ENCODE assay signal across 12 mouse cellular contexts in the genomic region with DNA sequence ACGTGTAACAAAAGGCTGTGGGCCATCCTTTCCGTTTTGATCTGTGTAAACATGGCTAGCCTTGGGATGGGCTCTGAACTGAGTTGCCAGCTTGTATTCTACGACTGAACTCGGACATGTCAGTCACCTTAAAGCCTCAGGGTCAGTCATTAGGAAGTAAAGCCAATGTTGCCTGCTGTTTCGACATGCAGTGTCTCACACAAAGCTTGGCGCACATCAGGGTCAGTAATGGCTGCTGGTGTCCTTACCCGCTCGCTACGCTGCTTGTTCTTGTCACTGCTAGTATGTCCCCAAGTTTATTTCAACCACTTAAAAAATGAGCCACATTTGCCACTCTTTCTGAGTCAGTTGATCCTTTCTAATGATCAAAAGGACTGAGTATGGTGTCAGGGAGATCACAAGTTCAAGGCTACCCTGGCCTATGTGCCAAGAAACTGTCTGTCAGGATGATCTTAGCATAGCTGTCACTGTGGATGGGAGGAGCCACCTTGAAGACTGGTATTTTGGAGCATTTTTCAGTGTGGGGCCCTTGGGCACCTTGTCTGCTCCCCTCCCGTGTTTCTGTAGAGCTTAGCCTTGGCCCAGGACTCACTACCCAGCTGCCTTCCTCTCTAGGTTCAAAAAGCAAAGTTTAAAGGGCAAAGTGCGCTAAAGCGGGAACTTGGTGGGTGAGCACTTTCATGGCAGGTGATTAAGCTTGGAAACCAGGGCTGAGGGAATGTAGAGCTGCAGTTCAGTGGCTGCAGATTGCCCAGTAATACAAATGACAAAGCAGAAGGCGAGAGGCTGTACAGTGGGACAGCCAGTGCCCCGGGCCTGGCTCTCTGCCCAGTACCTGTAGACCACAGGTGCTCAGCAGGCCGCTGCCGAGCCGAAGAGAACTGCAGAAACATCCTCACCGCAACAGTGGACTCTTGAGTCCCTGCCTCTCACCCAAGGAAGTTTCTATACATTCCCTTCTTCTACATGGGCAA.
DNase-seq lines count a peak whose midpoint lies in the region; ATAC-seq and TF ChIP-seq lines count a peak whose summit lies in the region.
"Had no signal": no experiment of that assay in that cellular context is flagged by ENCODE, and none has a peak within 500 bp of the region (broad histone marks: within the 10 kb centered on the region; RNA-seq: fewer than 3 reads in every experiment).

No protein-coding gene starts in this region.

- TF ChIP-seq CTCF in kidney, postnatal 0 days (IDR thresholded peaks at IDR 0.05; ENCODE audit: low read depth): no peak

- H3K36me3 ChIP-seq in lung, embryonic 16.5 days (ENCODE audit: control insufficient read depth, insufficient read depth, low read length): peaks cover 4% of the 10 kb centered on the region; the same call in 1 of the 2 replicates
- H3K36me3 ChIP-seq in forebrain, embryonic 14.5 days (ENCODE audit: control insufficient read depth, insufficient read depth, low read length): peaks cover 43% of the 10 kb centered on the region
- H3K36me3 ChIP-seq in kidney, postnatal 0 days (ENCODE audit: insufficient read depth, low read length): 0 out of 2 replicates have a peak, but pooled peaks cover 3% of the 10 kb centered on the region
- H3K36me3 ChIP-seq in neural tube, embryonic 14.5 days (ENCODE audit: control insufficient read depth, insufficient read depth, low read length): peaks cover 4% of the 10 kb centered on the region; the same call in 1 of the 2 replicates
- H3K36me3 ChIP-seq: liver, embryonic 15.5 days had no signal

- no peak for DNase-seq in lung, postnatal 4 days
- DNase-seq in forebrain, embryonic 14.5 days (ENCODE audit: low spot score): no peak
- peak; percentile 16 for DNase-seq in kidney, postnatal 0 days (ENCODE audit: low spot score)
- no peak for DNase-seq in left cerebral cortex, adult 9 months (ENCODE audit: low spot score in 2 of 2)
- no peak for DNase-seq in liver
- DNase-seq: cerebellum, adult 18-20 months; heart, adult 11 months; layer of hippocampus, postnatal 36 days had no signal

- H3K27ac ChIP-seq in lung, embryonic 16.5 days (ENCODE audit: low read length): 0 out of 2 replicates have a peak overlapping the region, but pooled peaks have one; percentile 23
- H3K27ac ChIP-seq in forebrain, embryonic 14.5 days (ENCODE audit: low read depth, low read length): peak overlapping the region; percentile 70
- 0 out of 2 replicates have a peak overlapping the region, but pooled peaks have one; percentile 36 for H3K27ac ChIP-seq in kidney, postnatal 0 days
- H3K27ac ChIP-seq in neural tube, embryonic 14.5 days (ENCODE audit: low read depth, low read length): 0 out of 2 replicates have a peak overlapping the region, but pooled peaks have one; percentile 7
- H3K27ac ChIP-seq: liver, embryonic 15.5 days had no signal

- ATAC-seq in lung, embryonic 16.5 days (ENCODE audit: low read depth): peak; percentile 67
- ATAC-seq in forebrain, embryonic 14.5 days: peak; percentile 24; the same call in 1 of the 2 replicates
- 0 out of 2 replicates have a peak, but pooled peaks have one; percentile 72 for ATAC-seq in kidney, postnatal 0 days (replicated peaks; ENCODE audit: low FRiP score, low read depth)
- ATAC-seq in neural tube, embryonic 14.5 days (ENCODE audit: low read depth): no peak

- peaks cover 11% of the 10 kb centered on the region for H3K4me1 ChIP-seq in lung, embryonic 16.5 days (replicated peaks; ENCODE audit: control insufficient read depth, insufficient read depth, low read length)
- peaks cover 12% of the 10 kb centered on the region for H3K4me1 ChIP-seq in forebrain, embryonic 14.5 days (ENCODE audit: control insufficient read depth, insufficient read depth, low read length)
- H3K4me1 ChIP-seq in kidney, postnatal 0 days (replicated peaks; ENCODE audit: insufficient read depth, low read length): 0 out of 2 replicates have a peak, but pooled peaks cover 9% of the 10 kb centered on the region
- H3K4me1 ChIP-seq in neural tube, embryonic 14.5 days (ENCODE audit: control insufficient read depth, insufficient read depth, low read length): peaks cover 22% of the 10 kb centered on the region; the same call in 1 of the 2 replicates
- H3K4me1 ChIP-seq: liver, embryonic 15.5 days; megakaryocyte, embryonic 14.5 days had no signal

- H3K4me2 ChIP-seq in lung, embryonic 16.5 days (ENCODE audit: low read depth, low read length): no peak overlapping the region
- no peak overlapping the region for H3K4me2 ChIP-seq in forebrain, embryonic 14.5 days (ENCODE audit: low read length)
- no peak overlapping the region for H3K4me2 ChIP-seq in kidney, postnatal 0 days (ENCODE audit: low read length)
- H3K4me2 ChIP-seq in neural tube, embryonic 14.5 days (ENCODE audit: low read depth, low read length): no peak overlapping the region
- H3K4me2 ChIP-seq: liver, embryonic 15.5 days had no signal

- WGBS in lung, embryonic 16.5 days: 76% methylated on average over 18 of the region's 18 CpGs
- WGBS in forebrain, embryonic 14.5 days: 83% methylated on average over 18 of the region's 18 CpGs
- WGBS in kidney, postnatal 0 days: 85% methylated on average over 18 of the region's 18 CpGs
- WGBS in neural tube, embryonic 14.5 days: 86% methylated on average over 18 of the region's 18 CpGs

- no peaks in the 10 kb centered on the region for H3K9me3 ChIP-seq in lung, embryonic 16.5 days (ENCODE audit: control insufficient read depth, low read length)
- no peaks in the 10 kb centered on the region for H3K9me3 ChIP-seq in forebrain, embryonic 14.5 days (replicated peaks; ENCODE audit: control insufficient read depth, low read length)
- H3K9me3 ChIP-seq in kidney, postnatal 0 days (replicated peaks; ENCODE audit: low read length): no peaks in the 10 kb centered on the region
- H3K9me3 ChIP-seq in neural tube, embryonic 14.5 days (ENCODE audit: control insufficient read depth, low read length): no peaks in the 10 kb centered on the region
- H3K9me3 ChIP-seq: liver, embryonic 15.5 days; megakaryocyte, embryonic 14.5 days had no signal

- no peaks in the 10 kb centered on the region for H3K27me3 ChIP-seq in lung, embryonic 16.5 days (ENCODE audit: control insufficient read depth, insufficient read depth, low read depth, low read length)
- H3K27me3 ChIP-seq in forebrain, embryonic 14.5 days (replicated peaks; ENCODE audit: control insufficient read depth, insufficient read depth, low read length): no peaks in the 10 kb centered on the region
- H3K27me3 ChIP-seq in kidney, postnatal 0 days (ENCODE audit: insufficient read depth, low read length): no peaks in the 10 kb centered on the region
- no peaks in the 10 kb centered on the region for H3K27me3 ChIP-seq in neural tube, embryonic 14.5 days (ENCODE audit: control insufficient read depth, insufficient read depth, low read length)
- H3K27me3 ChIP-seq: liver, embryonic 15.5 days had no signal

- H3K9ac ChIP-seq in lung, embryonic 16.5 days (ENCODE audit: low read length): no peak overlapping the region
- no peak overlapping the region for H3K9ac ChIP-seq in forebrain, embryonic 14.5 days (ENCODE audit: low read length)
- H3K9ac ChIP-seq in kidney, postnatal 0 days (ENCODE audit: low read depth, low read length): no peak overlapping the region
- H3K9ac ChIP-seq in neural tube, embryonic 14.5 days (replicated peaks; ENCODE audit: low read depth, low read length): no peak overlapping the region
- H3K9ac ChIP-seq: liver, embryonic 15.5 days had no signal

- H3K4me3 ChIP-seq in lung, embryonic 16.5 days (ENCODE audit: low read length): no peak overlapping the region
- H3K4me3 ChIP-seq in forebrain, embryonic 14.5 days (ENCODE audit: low read depth, low read length): no peak overlapping the region
- H3K4me3 ChIP-seq in kidney, postnatal 0 days (replicated peaks; ENCODE audit: low read depth, low read length): no peak overlapping the region
- H3K4me3 ChIP-seq in neural tube, embryonic 14.5 days (ENCODE audit: low read depth, low read length): no peak overlapping the region
- H3K4me3 ChIP-seq: liver, embryonic 15.5 days had no signal

Comparison
In these comparisons a context has a peak if more than half of its experiments do, and no peak if none do; other contexts are left out.
1. H3K27ac ChIP-seq: peak in every context shown above with its lines; median percentile 70 in forebrain, embryonic 14.5 days; 36 in kidney, postnatal 0 days; 23 in lung, embryonic 16.5 days; 7 in neural tube, embryonic 14.5 days.